Mouse (Mus musculus): ENCODE measurements around the gene Edf1.

DNA sequence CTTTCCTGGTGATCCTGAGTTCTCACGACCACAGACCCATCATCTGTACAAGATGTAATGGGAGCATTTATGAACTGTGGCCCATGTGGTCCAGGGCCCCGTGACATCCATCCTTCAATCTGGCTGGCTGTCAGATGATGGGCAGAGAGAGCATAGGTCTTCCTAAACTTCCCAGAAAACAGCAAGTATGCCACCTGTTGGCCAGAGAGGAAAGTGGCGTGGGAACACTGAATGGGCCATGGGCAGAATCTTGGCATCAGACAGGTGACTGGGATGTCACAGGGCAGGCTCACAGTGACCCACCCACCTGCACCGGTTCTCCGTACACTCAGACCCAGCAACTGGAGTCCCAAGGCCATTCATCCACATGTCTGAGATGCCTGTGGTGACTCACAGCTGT, 6.5 kb upstream of the Edf1 start:
- TF ChIP-seq CTCF (conservative IDR thresholded peaks at IDR 0.05; ENCODE audit: low read length): peak; percentile 54
- no peak for TF ChIP-seq NANOG (IDR thresholded peaks at IDR 0.05; ENCODE audit: borderline replicate concordance, low read length)
